Mouse (Mus musculus) cerebellum, adult 9-10 months (tissue): ENCODE data around the gene Clcnkb.
A peak's percentile ranks its signal among the peaks of the same experiment; 100 is the strongest.

Experiments
- DNase-seq: peaks from one replicate; pipeline ENCODE4 v3.0.0; 2022

Gene Clcnkb

GRCm38 (mm10) chr4:141432666-141433065 is 16.9 kb upstream of the Clcnkb start:
- DNase-seq, result no peak

DNA sequence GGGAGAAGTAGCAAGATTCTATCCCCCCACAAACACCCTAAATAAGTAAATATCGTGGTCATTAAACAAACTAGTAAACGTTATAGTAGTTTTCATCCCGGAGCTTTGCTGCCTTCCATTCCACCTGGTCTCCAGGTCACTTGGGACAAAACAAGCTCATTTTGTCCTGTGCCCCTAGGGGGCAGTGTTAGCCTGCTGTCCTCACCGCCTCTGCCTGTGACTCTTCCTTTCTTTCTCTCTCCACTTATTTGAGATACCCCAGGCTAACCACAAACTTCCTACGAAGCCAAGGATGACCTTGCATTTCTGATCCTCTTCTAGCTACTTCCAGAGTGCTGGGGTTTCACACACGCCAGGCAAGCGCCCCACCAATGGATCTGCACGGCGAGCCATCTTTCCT is 15.2 kb upstream of the Clcnkb start:
- peak; percentile 82 for DNase-seq

GRCm38 (mm10) chr4:141429847-141430246 is 14.0 kb upstream of the Clcnkb start:
- DNase-seq, result no peak

DNA sequence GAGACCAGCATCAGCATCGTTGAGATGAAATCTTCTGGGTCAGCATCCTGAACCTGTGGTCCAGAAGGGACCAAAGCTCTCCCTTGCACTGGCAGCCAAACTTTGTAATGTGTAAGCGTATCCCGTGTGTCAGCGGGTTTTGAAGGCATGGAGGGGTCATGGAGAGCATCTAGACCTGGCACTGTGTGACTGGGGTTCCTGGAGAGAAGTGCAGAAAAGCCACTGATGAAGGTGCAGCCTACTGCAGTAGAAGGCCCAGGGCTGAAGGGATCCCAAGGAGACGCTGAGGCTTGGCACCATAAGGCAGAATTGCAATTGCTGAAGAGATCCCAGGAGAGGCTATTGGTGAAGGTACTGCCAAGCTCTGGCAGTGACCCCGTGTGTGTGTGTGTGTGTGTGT is 13.6 kb upstream of the Clcnkb start:
- DNase-seq, result no peak

- DNase-seq, result no peak
These were observed 12.1 kb upstream of the Clcnkb start for GRCm38 (mm10) chr4:141427921-141428320.

DNA sequence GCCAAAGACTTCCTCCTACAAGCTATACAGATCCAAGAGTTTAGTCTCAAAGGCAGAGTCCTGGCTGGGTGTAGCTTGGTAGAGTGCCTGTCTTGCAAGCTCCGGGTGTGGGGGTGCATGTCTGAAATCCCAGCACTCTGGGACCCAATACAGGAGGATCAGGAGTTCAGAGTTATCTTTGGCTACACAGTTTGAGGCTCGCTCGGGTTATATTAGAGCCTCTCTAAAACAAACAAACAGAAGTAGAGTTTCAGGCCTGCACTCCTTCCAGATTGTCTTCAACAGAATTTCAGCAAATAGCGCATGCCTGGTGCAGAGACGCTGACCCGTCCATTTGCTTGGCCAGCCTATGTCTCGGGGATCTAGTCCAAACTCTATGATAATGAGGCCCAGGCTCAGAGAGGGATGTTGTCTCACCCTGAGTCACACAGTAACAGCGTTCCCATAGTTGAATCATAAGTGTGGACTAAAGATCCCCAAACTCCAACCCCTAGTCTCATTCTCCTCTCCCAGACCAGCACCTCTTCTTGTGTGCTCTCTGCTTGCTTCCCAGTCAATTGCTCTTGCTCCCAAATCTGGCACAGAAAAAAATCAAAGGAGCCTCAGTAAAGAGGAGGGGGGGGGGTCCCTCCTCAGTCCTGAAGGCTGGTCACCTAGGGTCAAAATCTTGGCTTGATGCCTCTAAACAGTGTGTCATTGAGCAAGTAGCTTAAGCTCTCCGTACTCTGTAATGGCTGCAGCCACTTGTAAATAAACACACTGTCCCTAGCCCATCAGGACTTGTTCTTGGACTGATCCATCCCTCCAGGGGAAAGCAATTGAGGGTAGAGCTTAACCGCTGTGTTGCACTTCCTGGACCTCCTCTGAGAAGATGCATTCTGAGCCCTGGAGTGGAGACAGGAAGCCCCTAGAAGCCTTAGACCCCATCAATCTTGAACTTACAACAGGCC is 11.3 kb upstream of the Clcnkb start:
- no peak for DNase-seq

- DNase-seq, result peak; percentile 53
These were observed 10.0 kb upstream of the Clcnkb start for GRCm38 (mm10) chr4:141425484-141426479.

- no peak for DNase-seq
These were observed 8.0 kb upstream of the Clcnkb start for GRCm38 (mm10) chr4:141423691-141424431.

- no peak for DNase-seq
These were observed 7.5 kb upstream of the Clcnkb start for GRCm38 (mm10) chr4:141423288-141423687.

DNA sequence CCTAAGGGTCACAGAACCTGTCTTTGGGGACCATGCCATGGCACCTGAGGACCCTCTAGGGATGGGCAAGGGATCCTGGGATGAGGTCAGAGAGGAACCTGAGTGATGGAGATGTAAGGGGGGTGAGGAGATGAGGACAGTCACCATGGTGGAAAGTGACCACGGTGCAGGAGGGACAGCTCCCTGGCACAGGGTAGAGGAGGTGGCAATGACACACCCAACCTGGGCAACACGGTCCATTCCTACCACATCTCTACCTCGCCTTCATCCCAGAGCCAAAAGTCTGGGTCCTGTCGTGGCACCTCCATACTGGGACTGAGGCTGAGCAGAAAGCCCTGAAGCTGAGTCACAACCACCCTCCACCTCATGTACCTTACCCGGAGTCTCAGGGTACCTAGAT is 7.0 kb upstream of the Clcnkb start:
- DNase-seq, result no peak

- DNase-seq, result no peak
These were observed 5.6 kb upstream of the Clcnkb start for GRCm38 (mm10) chr4:141421423-141421822.

DNA sequence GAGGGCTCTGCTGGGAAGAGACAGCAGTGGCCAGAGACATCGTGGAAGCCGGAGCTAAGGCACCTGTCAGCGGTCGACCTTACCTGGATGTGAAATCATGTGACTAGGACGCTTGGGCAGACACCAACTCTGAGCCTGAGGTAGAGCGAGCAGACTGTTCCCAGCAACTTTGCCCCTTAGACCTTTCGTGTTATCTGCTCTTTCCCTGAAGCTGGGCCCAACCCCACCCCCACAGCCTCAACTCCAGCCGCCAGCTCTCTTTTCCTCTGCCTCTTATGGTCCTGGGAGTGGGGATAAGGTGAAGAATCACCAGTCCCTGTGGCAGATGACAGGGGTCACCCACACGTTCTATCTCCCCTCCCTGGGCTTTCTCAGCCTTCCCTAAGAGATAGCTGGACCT is 5.1 kb upstream of the Clcnkb start:
- DNase-seq, result no peak

- DNase-seq, result no peak
These were observed 4.5 kb upstream of the Clcnkb start, which contains the start of gene Hspb7 for GRCm38 (mm10) chr4:141420192-141420829. Hspb7 (plus strand) TSS chr4:141420779.

- DNase-seq, result no peak
These were observed 3.8 kb upstream of the Clcnkb start for GRCm38 (mm10) chr4:141419398-141420191.

GRCm38 (mm10) chr4:141411430-141411992 is 4.3 kb downstream of the Clcnkb start:
- DNase-seq, result no peak

DNA sequence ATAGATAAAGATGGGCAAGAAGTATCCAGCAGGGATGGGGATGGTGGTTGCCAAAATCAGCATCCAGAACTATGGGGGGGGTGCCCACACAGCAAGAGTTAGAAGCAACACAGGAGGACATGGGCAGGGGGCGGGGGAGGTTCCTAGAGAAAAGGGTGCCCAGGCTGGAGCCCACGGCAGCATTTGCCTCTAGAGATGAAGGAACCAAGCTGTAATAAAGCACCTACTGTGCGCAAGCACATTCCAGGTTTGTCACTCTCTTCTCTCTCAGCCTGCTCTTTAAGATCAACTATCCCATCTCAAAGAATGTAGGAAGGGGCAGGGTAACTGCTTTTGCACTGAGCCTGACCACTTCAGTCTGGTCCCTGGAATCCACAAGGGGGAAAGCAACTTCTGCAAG is 7.2 kb downstream of the Clcnkb start:
- no peak for DNase-seq

DNA sequence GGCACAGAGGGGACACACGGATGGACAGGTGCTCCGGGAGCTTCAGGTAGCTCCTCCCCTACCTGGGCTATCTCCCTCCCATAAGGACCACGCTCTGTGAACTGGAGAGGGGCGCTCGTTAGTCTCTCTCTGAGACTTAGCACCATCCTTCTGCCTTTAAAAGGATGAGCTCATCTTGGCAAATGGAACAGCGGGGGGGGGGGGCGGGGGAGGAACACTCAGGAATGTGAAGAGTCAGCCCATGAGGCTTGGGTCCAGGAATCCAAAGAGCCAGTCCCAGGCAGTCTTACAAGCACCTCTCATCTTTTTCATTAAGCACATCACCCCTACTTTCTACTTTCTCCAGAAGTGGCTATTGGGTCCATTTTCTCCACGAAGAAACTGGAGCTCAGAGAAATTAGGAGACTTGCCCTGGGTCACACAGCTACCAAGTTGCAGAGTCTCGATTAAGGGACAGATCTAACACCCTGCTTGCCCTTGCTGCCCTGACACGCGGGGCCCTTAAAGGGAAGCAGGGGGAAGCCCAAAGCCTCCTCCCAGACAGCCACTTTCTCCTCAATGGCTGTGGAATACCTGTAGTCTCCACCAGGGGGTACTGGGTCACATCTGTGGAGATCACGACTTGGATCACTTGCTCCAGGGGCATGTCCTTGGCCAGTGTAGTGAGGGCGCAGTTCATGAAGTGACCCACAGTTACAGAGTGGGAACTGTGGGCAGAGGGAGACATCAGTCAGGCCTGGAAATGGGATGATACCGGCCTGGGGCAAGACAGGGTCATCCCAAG is 9.1 kb downstream of the Clcnkb start:
- DNase-seq, result no peak

GRCm38 (mm10) chr4:141405314-141405622 is 10.5 kb downstream of the Clcnkb start:
- no peak for DNase-seq

- DNase-seq, result peak; percentile 86
These were observed 11.1 kb downstream of the Clcnkb start for GRCm38 (mm10) chr4:141404518-141405313.
